Mouse (Mus musculus) liver, adult 2 months (tissue): ENCODE measurements at regions not wholly inside any gene's neighbourhood (a gene's known extent, or its start where the extent isn't known, plus 50 kb on each side); places are given as distances from the start of the nearest gene placed in this dataset.

Source experiments
- DNase-seq: peaks from one replicate; pipeline ENCODE4 v3.0.0-alpha.2; 2011; ENCODE audit warnings: low read depth, low spot score; ENCODE audit errors: extremely low read depth
- H3K27ac ChIP-seq: fragments of 200-500 bp; replicated peaks from 2 replicates; pipeline ENCODE4 v1.5.1; 2012; ENCODE audit warnings: low read depth, mild to moderate bottlenecking, control low read depth, inconsistent platforms, low read length; ENCODE audit not compliant: insufficient read depth
- H3K27me3 ChIP-seq: fragments of 200-500 bp; 2 replicates; pipeline ENCODE4 v1.6.1; 2012; ENCODE audit warnings: mild to moderate bottlenecking, moderate library complexity, low read length, inconsistent platforms; ENCODE audit not compliant: control insufficient read depth, insufficient read depth
- H3K36me3 ChIP-seq: fragments of 200-500 bp; 2 replicates; pipeline ENCODE4 v1.6.1; 2012; ENCODE audit warnings: low read length, inconsistent platforms; ENCODE audit not compliant: control insufficient read depth, insufficient read depth
- H3K4me1 ChIP-seq: fragments of 200-500 bp; 2 replicates; pipeline ENCODE4 v1.6.1; 2011; ENCODE audit warnings: low read length; ENCODE audit not compliant: control insufficient read depth, insufficient read depth
- H3K4me3 ChIP-seq: fragments of 200-500 bp; 2 replicates; pipeline ENCODE4 v1.5.1; 2011; ENCODE audit warnings: low read depth, mild to moderate bottlenecking, control low read depth, low read length, moderate library complexity; ENCODE audit not compliant: insufficient read depth
- H3K79me2 ChIP-seq: fragments of 200-500 bp; 2 replicates; pipeline ENCODE4 v1.6.1; 2012; ENCODE audit warnings: inconsistent platforms, mild to moderate bottlenecking, low read length, moderate library complexity; ENCODE audit not compliant: control insufficient read depth, insufficient read depth
- H3K9ac ChIP-seq: fragments of 200-500 bp; 2 replicates; pipeline ENCODE4 v1.6.1; 2012; ENCODE audit warnings: low read depth, mild to moderate bottlenecking, control low read depth, inconsistent platforms, low read length
- CTCF ChIP-seq: fragments of 200-500 bp; IDR thresholded peaks from 2 replicates; pipeline ENCODE4 v1.5.1; 2011; ENCODE audit warnings: low read depth, low read length, control low read depth
- POLR2A ChIP-seq: fragments of 200-500 bp; IDR thresholded peaks from 2 replicates; pipeline ENCODE4 v1.6.1; 2011; ENCODE audit warnings: low read length, control low read depth; ENCODE audit not compliant: insufficient read depth; ENCODE audit errors: extremely low read depth
- WGBS: fragments of 180-500 bp; shearing (Covaris S2); methylation state at CpG from one replicate; pipeline ENCODE4 v1.1.7; 2018; 5-methylcytosine and 5-hydroxymethylcytosine counted together

- Histone ChIP-seq H3K27ac (no peak overlapping the region), H3K79me2 (no peaks in the 10 kb centered on the region), H3K4me3 (no peak overlapping the region), H3K27me3 (no peaks in the 10 kb centered on the region), H3K9ac (no peak overlapping the region), H3K4me1 (no peaks in the 10 kb centered on the region), H3K36me3 (no peaks in the 10 kb centered on the region)
- DNase-seq: no peak
- no peak for TF ChIP-seq POLR2A
- no peak for TF ChIP-seq CTCF
- 92% methylated on average over 4 of the region's 4 CpGs for WGBS
Measured at GRCm38 (mm10) chr10:126806881-126807280, 94.3 kb downstream of the Atp23 start.

- Histone ChIP-seq H3K27me3 (0 out of 2 replicates have a peak, but pooled peaks cover 2% of the 10 kb centered on the region), H3K4me3 (no peak overlapping the region), H3K4me1 (no peaks in the 10 kb centered on the region), H3K27ac (no peak overlapping the region), H3K36me3 (no peaks in the 10 kb centered on the region), H3K79me2 (no peaks in the 10 kb centered on the region), H3K9ac (no peak overlapping the region)
- WGBS: 78% methylated on average over 4 of the region's 4 CpGs
- no peak for TF ChIP-seq POLR2A
- no peak for TF ChIP-seq CTCF
- DNase-seq: no peak
Measured at GRCm38 (mm10) chr10:126802732-126803131, 98.4 kb downstream of the Atp23 start.

- TF ChIP-seq CTCF (no peak), POLR2A (no peak)
- 48% methylated on average over 4 of the region's 4 CpGs for WGBS
Measured at GRCm38 (mm10) chr10:126799393-126799792, 101.8 kb downstream of the Atp23 start.

GRCm38 (mm10) chr10:126793136-126793535 is 108.0 kb downstream of the Atp23 start:
- no peak for TF ChIP-seq POLR2A
- TF ChIP-seq CTCF: no peak
- Histone ChIP-seq H3K9ac (no peak overlapping the region), H3K27ac (no peak overlapping the region), H3K4me1 (no peaks in the 10 kb centered on the region), H3K36me3 (no peaks in the 10 kb centered on the region), H3K4me3 (no peak overlapping the region), H3K79me2 (no peaks in the 10 kb centered on the region), H3K27me3 (no peaks in the 10 kb centered on the region)
- no peak for DNase-seq
- 63% methylated on average over 3 of the region's 3 CpGs for WGBS

More at GRCm38 (mm10) chr10:126799393-126799792, 101.8 kb downstream of the Atp23 start:
- no peak overlapping the region for H3K27ac ChIP-seq
- H3K27me3 ChIP-seq: 0 out of 2 replicates have a peak, but pooled peaks cover 2% of the 10 kb centered on the region
- no peaks in the 10 kb centered on the region for H3K79me2 ChIP-seq
- H3K9ac ChIP-seq: no peak overlapping the region
- no peaks in the 10 kb centered on the region for H3K4me1 ChIP-seq
- no peak overlapping the region for H3K4me3 ChIP-seq
- no peaks in the 10 kb centered on the region for H3K36me3 ChIP-seq
- DNase-seq: no peak

GRCm38 (mm10) chr10:126792371-126792835 is 108.8 kb downstream of the Atp23 start:
- 77% methylated on average over 10 of the region's 10 CpGs for WGBS
- TF ChIP-seq POLR2A: no peak
- TF ChIP-seq CTCF: no peak
- no peak overlapping the region for H3K9ac ChIP-seq
- H3K79me2 ChIP-seq: no peaks in the 10 kb centered on the region
- H3K4me1 ChIP-seq: no peaks in the 10 kb centered on the region
- no peak overlapping the region for H3K27ac ChIP-seq
- H3K4me3 ChIP-seq: no peak overlapping the region
- no peaks in the 10 kb centered on the region for H3K27me3 ChIP-seq
- no peaks in the 10 kb centered on the region for H3K36me3 ChIP-seq
- no peak for DNase-seq

GRCm38 (mm10) chr10:126788277-126788676 is 112.9 kb downstream of the Atp23 start:
- H3K79me2 ChIP-seq: no peaks in the 10 kb centered on the region
- 93% methylated on average over 5 of the region's 5 CpGs for WGBS
- no peak overlapping the region for H3K4me3 ChIP-seq
- no peaks in the 10 kb centered on the region for H3K36me3 ChIP-seq
- no peak overlapping the region for H3K27ac ChIP-seq
- TF ChIP-seq CTCF: no peak
- no peak for DNase-seq
- no peak overlapping the region for H3K9ac ChIP-seq
- no peaks in the 10 kb centered on the region for H3K4me1 ChIP-seq
- H3K27me3 ChIP-seq: no peaks in the 10 kb centered on the region
